Mouse (Mus musculus) heart, embryonic 11.5 days (tissue): Measurements from ENCODE around the gene Rcan2. TPM values are rescaled to one million over a fixed set of nuclear protein-coding genes. Genes with fewer than 3 reads are reported as not detected.

ENCODE experiments used
- ATAC-seq: fragments of 200-750 bp; cut with Nextera tagmentation; replicated peaks from 2 replicates; pipeline ENCODE4 v1.8.0; 2017; ENCODE audit warnings: moderate library complexity; ENCODE audit not compliant: insufficient number of reproducible peaks, low FRiP score, low TSS enrichment
- H3K27ac ChIP-seq: fragments of 300-500 bp; sonication (generic); 2 replicates; pipeline ENCODE4 v1.5.1; 2014; ENCODE audit warnings: mild to moderate bottlenecking, low read depth, low read length
- H3K27me3 ChIP-seq: fragments of 300-500 bp; sonication (generic); 2 replicates; pipeline ENCODE4 v1.6.1; 2014; ENCODE audit warnings: mild to moderate bottlenecking, low read length, mixed read lengths; ENCODE audit not compliant: control insufficient read depth, insufficient read depth
- H3K36me3 ChIP-seq: fragments of 300-500 bp; sonication (generic); 2 replicates; pipeline ENCODE4 v1.6.1; 2014; ENCODE audit warnings: mild to moderate bottlenecking, low read length, moderate library complexity, mixed read lengths; ENCODE audit not compliant: control insufficient read depth, insufficient read depth
- H3K4me1 ChIP-seq: fragments of 300-500 bp; sonication (generic); 2 replicates; pipeline ENCODE4 v1.6.1; 2014; ENCODE audit warnings: low read length; ENCODE audit not compliant: control insufficient read depth, insufficient read depth
- H3K4me2 ChIP-seq: fragments of 300-500 bp; sonication (generic); 2 replicates; pipeline ENCODE4 v1.6.1; 2014; ENCODE audit warnings: mild to moderate bottlenecking, moderate library complexity
- H3K4me3 ChIP-seq: fragments of 300-500 bp; sonication (generic); 2 replicates; pipeline ENCODE4 v1.5.1; 2014; ENCODE audit warnings: low read depth, low read length
- H3K9ac ChIP-seq: fragments of 300-500 bp; sonication (generic); 2 replicates; pipeline ENCODE4 v1.6.1; 2014; ENCODE audit warnings: mild to moderate bottlenecking, low read depth, low read length, moderate library complexity
- H3K9me3 ChIP-seq: fragments of 300-500 bp; sonication (generic); replicated peaks from 2 replicates; pipeline ENCODE4 v1.6.1; 2016; ENCODE audit warnings: low read length; ENCODE audit not compliant: control insufficient read depth
- WGBS: fragments of 180-500 bp; shearing (Covaris S2); extraction: QIAGEN DNeasy Blood & Tissue Kit; methylation state at CpG from one replicate; pipeline ENCODE4 v1.1.7; 2014; ENCODE audit not compliant: insufficient replicate concordance; 5-methylcytosine and 5-hydroxymethylcytosine counted together
- polyA plus RNA-seq: library from polyadenylated mRNA; unstranded; fragments of >200 nt; fragmentation: Nextera tagmentation; extraction: Ambion mirVana; gene quantifications from 2 replicates; pipeline ENCODE4 v1.2.1, GENCODE M21; 2014

Gene Rcan2
- polyA plus RNA-seq, 1 experiment from 2014 or later = 28.7 TPM

DNA sequence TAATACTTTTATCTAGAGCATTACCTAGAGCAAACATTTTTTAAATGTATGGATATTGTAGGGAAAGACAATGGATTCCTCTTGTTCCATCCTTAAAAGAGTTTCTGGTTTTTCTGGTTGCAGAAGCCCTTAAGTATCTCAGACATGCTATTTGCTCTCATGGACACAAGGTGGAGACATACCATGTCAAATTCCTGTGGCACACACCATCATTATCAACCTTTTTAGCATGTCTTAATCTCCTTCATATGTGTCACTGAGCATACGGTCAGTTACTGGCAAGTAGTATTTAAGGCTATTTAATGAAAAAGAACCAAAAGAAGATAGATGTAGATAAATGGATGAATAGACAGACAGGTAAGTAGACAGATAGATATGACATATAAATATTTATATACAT, 81.9 kb downstream of the Rcan2 start:
- Histone ChIP-seq H3K4me3 (no peak overlapping the region), H3K27me3 (no peaks in the 10 kb centered on the region), H3K9me3 (no peaks in the 10 kb centered on the region), H3K4me2 (no peak overlapping the region), H3K9ac (no peak overlapping the region), H3K4me1 (no peaks in the 10 kb centered on the region), H3K36me3 (no peaks in the 10 kb centered on the region), H3K27ac (no peak overlapping the region)
- WGBS = 16% methylated on average over 1 of the region's 1 CpGs
- ATAC-seq = no peak

DNA sequence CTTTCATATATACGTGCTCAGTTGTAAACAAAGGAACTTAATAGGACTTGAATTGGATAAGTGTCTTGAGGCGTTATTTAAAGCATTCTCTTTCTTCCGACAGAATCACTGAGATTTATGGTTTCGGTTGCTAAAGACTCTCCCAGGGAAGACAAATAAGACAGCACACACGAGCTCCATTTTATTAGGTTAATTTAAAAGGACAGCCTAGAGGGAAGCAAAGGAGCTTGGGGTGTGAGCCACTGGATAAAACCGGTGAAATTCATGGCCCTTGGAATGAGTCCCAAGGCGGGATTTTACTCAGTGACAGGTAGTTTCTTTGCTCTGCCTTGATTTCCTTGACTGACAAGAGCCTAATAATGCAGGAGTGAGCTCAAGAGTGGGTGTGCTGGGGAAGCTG, 85.1 kb downstream of the Rcan2 start:
- 79% methylated on average over 7 of the region's 7 CpGs for WGBS
- no peak overlapping the region for H3K4me2 ChIP-seq
- ATAC-seq = no peak
- no peaks in the 10 kb centered on the region for H3K9me3 ChIP-seq
- 0 out of 2 replicates have a peak, but pooled peaks cover 2% of the 10 kb centered on the region for H3K4me1 ChIP-seq
- H3K9ac ChIP-seq = no peak overlapping the region
- no peaks in the 10 kb centered on the region for H3K27me3 ChIP-seq
- no peaks in the 10 kb centered on the region for H3K36me3 ChIP-seq
- H3K4me3 ChIP-seq = no peak overlapping the region
- no peak overlapping the region for H3K27ac ChIP-seq

DNA sequence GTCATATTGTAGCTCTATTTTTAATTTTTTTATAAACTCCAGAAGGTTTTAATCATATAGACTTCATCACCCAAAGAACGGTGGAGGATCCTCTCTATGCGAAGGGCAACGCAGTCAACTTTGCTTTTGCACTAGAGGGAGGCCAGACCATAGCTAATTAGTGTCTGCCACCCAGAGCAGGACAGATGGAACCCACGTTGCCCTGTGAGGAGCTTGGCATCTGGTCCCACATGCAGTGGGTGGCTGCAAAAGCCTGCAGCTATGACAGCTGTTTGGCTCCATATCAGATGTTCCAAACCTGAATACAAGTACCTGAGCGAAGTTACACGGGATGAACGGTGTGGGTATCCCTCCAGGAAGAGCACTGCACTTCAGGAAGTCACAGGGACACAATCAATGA, 86.8 kb downstream of the Rcan2 start:
- no peaks in the 10 kb centered on the region for H3K9me3 ChIP-seq
- no peak overlapping the region for H3K9ac ChIP-seq
- WGBS = 76% methylated on average over 7 of the region's 7 CpGs
- H3K27ac ChIP-seq = no peak overlapping the region
- H3K4me2 ChIP-seq = no peak overlapping the region
- no peak for ATAC-seq
- H3K36me3 ChIP-seq = no peaks in the 10 kb centered on the region
- no peak overlapping the region for H3K4me3 ChIP-seq
- H3K4me1 ChIP-seq = 0 out of 2 replicates have a peak, but pooled peaks cover 2% of the 10 kb centered on the region
- no peaks in the 10 kb centered on the region for H3K27me3 ChIP-seq

DNA sequence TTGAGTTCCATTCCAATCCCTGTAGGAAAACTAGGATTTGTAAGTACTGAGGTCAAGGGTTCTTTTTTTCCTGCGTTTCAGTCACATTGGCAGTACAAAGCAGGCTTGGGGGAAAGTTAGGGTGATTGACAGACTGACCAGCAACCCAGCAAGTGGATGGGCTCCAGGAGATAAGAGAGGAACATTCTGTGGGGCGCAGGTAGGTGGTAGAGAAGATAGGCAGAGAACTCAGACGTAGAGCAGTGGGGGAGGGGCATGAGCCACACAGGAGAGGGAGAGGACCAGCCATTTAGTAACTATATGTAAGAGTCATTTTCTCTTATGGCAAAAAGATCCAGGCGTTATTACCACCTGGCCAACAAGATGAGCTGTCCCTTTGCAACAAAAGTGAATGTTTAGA, 96.2 kb downstream of the Rcan2 start:
- Histone ChIP-seq H3K27ac (no peak overlapping the region), H3K9ac (no peak overlapping the region), H3K36me3 (no peaks in the 10 kb centered on the region), H3K27me3 (no peaks in the 10 kb centered on the region), H3K4me2 (no peak overlapping the region), H3K4me3 (no peak overlapping the region), H3K4me1 (no peaks in the 10 kb centered on the region; the same call in 1 of the 2 replicates), H3K9me3 (no peaks in the 10 kb centered on the region)
- 51% methylated on average over 4 of the region's 4 CpGs for WGBS
- ATAC-seq = no peak

DNA sequence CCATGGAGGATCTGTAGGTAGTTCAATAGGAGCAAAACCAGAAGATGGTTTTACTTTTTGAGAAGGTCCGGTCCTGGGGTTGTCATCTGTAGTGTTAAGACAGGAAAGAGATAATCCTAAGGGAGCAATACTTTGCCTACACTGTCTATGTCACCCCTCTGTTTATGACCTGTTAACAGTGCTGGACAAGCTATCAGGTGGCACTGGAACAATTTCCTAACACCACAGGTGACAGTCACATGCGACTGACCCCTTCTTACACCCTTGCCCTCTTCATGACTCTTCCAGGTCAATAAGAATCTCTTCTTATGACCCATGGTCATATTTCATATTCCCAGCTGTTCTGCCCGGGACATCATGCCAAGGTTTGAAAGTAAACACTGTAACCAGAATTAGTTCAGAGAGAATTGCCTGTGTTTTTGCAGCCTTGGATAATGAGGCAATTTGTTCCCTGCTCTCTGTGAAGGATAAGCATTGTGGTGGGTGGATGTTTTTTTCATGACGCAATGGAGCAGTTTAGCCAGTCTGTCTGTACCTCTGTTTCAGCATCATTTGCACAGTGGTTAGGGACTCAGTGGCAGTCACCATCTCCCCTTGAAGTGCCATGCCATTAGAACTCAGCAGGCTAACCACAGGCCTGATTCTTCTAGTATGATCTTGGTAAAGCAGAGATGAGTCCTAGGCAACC, 98.4 kb downstream of the Rcan2 start:
- Histone ChIP-seq H3K4me3 (no peak overlapping the region), H3K27me3 (no peaks in the 10 kb centered on the region), H3K27ac (no peak overlapping the region), H3K9me3 (no peaks in the 10 kb centered on the region), H3K9ac (no peak overlapping the region), H3K4me2 (no peak overlapping the region), H3K36me3 (no peaks in the 10 kb centered on the region), H3K4me1 (no peaks in the 10 kb centered on the region; the same call in 1 of the 2 replicates)
- ATAC-seq = no peak
- 77% methylated on average over 4 of the region's 4 CpGs for WGBS

DNA sequence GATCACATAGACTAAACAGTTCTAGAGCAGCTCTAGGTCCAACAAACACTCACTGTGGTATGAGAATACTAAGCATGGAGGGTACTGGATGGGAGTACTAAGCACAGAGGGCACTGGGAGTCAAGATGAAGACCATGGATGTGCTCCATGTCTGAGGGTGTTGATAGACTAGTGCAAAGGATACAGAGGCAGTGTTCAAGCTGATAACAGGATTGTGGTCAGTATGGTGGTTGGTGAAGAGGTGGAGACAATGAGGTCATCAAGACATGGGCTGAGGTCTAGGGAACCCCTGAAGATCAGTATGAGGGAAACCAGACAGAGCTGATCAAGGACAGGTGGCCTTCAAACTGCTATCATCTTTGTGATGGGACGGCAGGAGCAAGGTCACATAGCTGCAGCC, 99.0 kb downstream of the Rcan2 start:
- H3K27ac ChIP-seq = no peak overlapping the region
- 67% methylated on average over 1 of the region's 1 CpGs for WGBS
- no peak for ATAC-seq
- H3K4me1 ChIP-seq = no peaks in the 10 kb centered on the region; the same call in 1 of the 2 replicates
- no peaks in the 10 kb centered on the region for H3K27me3 ChIP-seq
- no peak overlapping the region for H3K4me3 ChIP-seq
- H3K9ac ChIP-seq = no peak overlapping the region
- H3K36me3 ChIP-seq = no peaks in the 10 kb centered on the region
- H3K9me3 ChIP-seq = no peaks in the 10 kb centered on the region
- H3K4me2 ChIP-seq = no peak overlapping the region

DNA sequence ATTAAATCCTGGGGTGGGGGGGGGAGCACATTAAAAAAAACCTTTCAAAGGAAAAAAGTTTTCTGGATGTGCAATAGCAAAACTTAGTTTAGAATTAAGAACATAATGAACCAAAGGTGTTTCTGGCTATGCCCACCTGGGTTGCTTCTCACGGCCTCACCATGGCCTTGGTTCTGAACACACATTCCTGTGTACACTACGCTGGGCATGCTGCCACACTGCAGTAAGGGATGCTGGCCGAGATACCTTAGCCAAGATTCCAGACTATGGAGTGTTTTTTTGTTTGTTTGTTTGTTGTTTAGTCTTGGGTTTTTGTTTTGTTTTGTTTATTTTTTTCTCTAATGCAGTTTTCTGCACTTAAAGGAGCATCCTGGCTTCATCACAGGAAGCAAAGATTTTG, 100.3 kb downstream of the Rcan2 start:
- H3K4me1 ChIP-seq = no peaks in the 10 kb centered on the region; the same call in 1 of the 2 replicates
- H3K4me2 ChIP-seq = no peak overlapping the region
- no peaks in the 10 kb centered on the region for H3K36me3 ChIP-seq
- H3K9ac ChIP-seq = no peak overlapping the region
- 84% methylated on average over 3 of the region's 3 CpGs for whole genome bisulfite sequencing
- no peak overlapping the region for H3K4me3 ChIP-seq
- no peak for ATAC-seq
- H3K9me3 ChIP-seq = no peaks in the 10 kb centered on the region
- no peak overlapping the region for H3K27ac ChIP-seq
- H3K27me3 ChIP-seq = no peaks in the 10 kb centered on the region

DNA sequence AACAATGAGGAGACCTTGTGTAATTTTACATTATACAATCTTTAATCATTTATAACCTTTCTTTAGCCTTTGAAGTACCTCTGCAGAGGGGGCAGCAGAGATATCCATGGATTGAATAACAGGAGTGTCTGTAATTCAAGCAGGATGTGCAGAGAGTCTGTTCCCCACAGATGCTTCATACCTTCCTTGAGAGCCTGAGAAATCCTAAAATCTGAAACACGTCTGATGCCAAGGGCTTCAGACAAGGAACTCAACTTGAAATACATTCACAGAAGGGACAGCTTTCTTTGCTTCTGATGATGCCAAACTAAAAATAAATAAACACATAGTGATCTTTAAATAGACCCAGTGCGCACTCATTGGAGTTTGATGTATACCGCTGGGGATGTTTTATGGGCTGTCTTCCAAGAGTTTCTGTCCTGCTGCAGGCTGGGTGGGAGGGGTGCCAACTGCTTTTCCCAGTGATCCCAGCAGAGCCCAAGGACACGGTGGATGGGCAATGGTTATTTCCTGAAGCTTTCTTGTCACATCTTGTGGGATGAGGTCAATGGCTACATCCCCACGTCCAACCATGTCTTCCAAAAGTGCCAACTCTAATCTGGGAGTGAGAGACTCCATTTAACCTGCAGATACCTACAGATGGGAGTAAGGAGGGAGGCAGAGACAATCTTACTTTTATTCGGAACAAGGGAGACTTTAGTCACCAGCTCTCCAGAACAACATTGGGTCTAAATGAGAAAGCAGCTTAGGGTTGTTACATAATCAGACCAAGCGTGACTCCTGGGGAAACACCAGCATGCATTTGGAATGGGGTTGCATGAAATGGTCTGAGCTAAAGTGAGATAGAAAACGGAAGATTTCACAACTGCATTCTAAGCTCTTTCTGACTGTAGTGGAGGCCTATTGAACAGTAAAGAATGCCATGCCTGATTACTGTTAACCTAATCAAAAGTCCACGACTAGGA, 102.9 kb downstream of the Rcan2 start:
- ATAC-seq = no peak
- Histone ChIP-seq H3K27ac (no peak overlapping the region), H3K9me3 (no peaks in the 10 kb centered on the region; the same call in 1 of the 2 replicates), H3K4me1 (no peaks in the 10 kb centered on the region; the same call in 1 of the 2 replicates), H3K4me3 (no peak overlapping the region), H3K9ac (no peak overlapping the region), H3K27me3 (no peaks in the 10 kb centered on the region), H3K36me3 (no peaks in the 10 kb centered on the region), H3K4me2 (no peak overlapping the region)
- WGBS = 70% methylated on average over 9 of the region's 9 CpGs
